ENCODE assay signal across 7 mouse cellular contexts in genomic region chr12:55836199-55836951, GRCm38 (mm10). TPM values are rescaled to one million over a fixed set of nuclear protein-coding genes. Genes with fewer than 3 reads are reported as not detected.
DNase-seq lines count a peak whose midpoint lies in the region; ATAC-seq and TF ChIP-seq lines count a peak whose summit lies in the region.

TSS of gene Brms1l (plus strand) at chr12:55836324.

- H3K27ac ChIP-seq in intestine, postnatal 0 days (ENCODE audit: low read depth, low read length): peak within 1 kb of the TSS; percentile 75
- H3K27ac ChIP-seq in midbrain, embryonic 12.5 days (replicated peaks): peak within 1 kb of the TSS; percentile 92
- H3K27ac ChIP-seq in small intestine, adult 2 months (ENCODE audit: insufficient read depth, low read depth, low read length): peak within 1 kb of the TSS; percentile 86

- peak; percentile 96 for DNase-seq in adrenal gland, adult 8-10 months
- peak; percentile 94 for DNase-seq in embryo, embryonic 9.5 days (ENCODE audit: extremely low spot score)
- DNase-seq in gastrocnemius, postnatal 4 days (ENCODE audit: low spot score in 2 of 2): peak; percentile 88 to 95
- peak; percentile 98 for DNase-seq in left cerebral cortex, postnatal 4 days

- no peak for TF ChIP-seq CTCF in intestine, postnatal 0 days (IDR thresholded peaks at IDR 0.05; ENCODE audit: low read depth)
- TF ChIP-seq CTCF in small intestine, adult 2 months (IDR thresholded peaks at IDR 0.05; ENCODE audit: extremely low read depth, insufficient read length, insufficient replicate concordance, low read depth, low read length): no peak

- H3K9me3 ChIP-seq in intestine, postnatal 0 days (ENCODE audit: control insufficient read depth): no peaks in the 10 kb centered on the region
- no peaks in the 10 kb centered on the region for H3K9me3 ChIP-seq in midbrain, embryonic 12.5 days

- no peaks in the 10 kb centered on the region for H3K36me3 ChIP-seq in intestine, postnatal 0 days (ENCODE audit: control insufficient read depth, insufficient read depth)
- peaks cover under 1% of the 10 kb centered on the region; the same call in 1 of the 2 replicates for H3K36me3 ChIP-seq in midbrain, embryonic 12.5 days
- no peaks in the 10 kb centered on the region for H3K36me3 ChIP-seq in small intestine, adult 2 months (ENCODE audit: control insufficient read depth, insufficient read depth, low read length)

- H3K4me3 ChIP-seq in intestine, postnatal 0 days (ENCODE audit: low read depth, low read length): peak within 1 kb of the TSS; percentile 82
- peak within 1 kb of the TSS; percentile 76 for H3K4me3 ChIP-seq in midbrain, embryonic 12.5 days
- H3K4me3 ChIP-seq in small intestine, adult 2 months (ENCODE audit: low read depth, low read length): peak within 1 kb of the TSS; percentile 74

- ATAC-seq in intestine, postnatal 0 days: peak; percentile 99
- ATAC-seq in midbrain, embryonic 12.5 days (ENCODE audit: low FRiP score, low read depth): peak; percentile 100

- no peaks in the 10 kb centered on the region for H3K27me3 ChIP-seq in intestine, postnatal 0 days (replicated peaks; ENCODE audit: control insufficient read depth, insufficient read depth, low read length)
- H3K27me3 ChIP-seq in midbrain, embryonic 12.5 days: no peaks in the 10 kb centered on the region
- no peaks in the 10 kb centered on the region for H3K27me3 ChIP-seq in small intestine, adult 2 months (ENCODE audit: control insufficient read depth, insufficient read depth, low read length)

- H3K4me2 ChIP-seq in intestine, postnatal 0 days (replicated peaks; ENCODE audit: low read depth): peak within 1 kb of the TSS; percentile 81
- H3K4me2 ChIP-seq in midbrain, embryonic 12.5 days (replicated peaks): peak within 1 kb of the TSS; percentile 81

- under 1% methylated on average over 71 of the region's 77 CpGs for WGBS in intestine, postnatal 0 days
- under 1% methylated on average over 73 of the region's 77 CpGs for WGBS in midbrain, embryonic 12.5 days
- under 1% methylated on average over 77 of the region's 77 CpGs for WGBS in small intestine, adult 2 months

- H3K9ac ChIP-seq in intestine, postnatal 0 days (ENCODE audit: low read depth, low read length): peak within 1 kb of the TSS; percentile 74
- peak within 1 kb of the TSS; percentile 77 for H3K9ac ChIP-seq in midbrain, embryonic 12.5 days (replicated peaks)

- intact Hi-C loops in left cerebral cortex, postnatal 4 days (cut with DNase I): loop anchor here (10.0 kb wide), 2 partner anchors 342 to 522 kb away; partner anchors contain the start of gene Nfkbia

- no peaks in the 10 kb centered on the region for H3K4me1 ChIP-seq in intestine, postnatal 0 days (replicated peaks; ENCODE audit: control insufficient read depth, insufficient read depth, low read length)
- H3K4me1 ChIP-seq in midbrain, embryonic 12.5 days: peaks cover 8% of the 10 kb centered on the region
- no peaks in the 10 kb centered on the region; the same call in 1 of the 2 replicates for H3K4me1 ChIP-seq in small intestine, adult 2 months (ENCODE audit: control insufficient read depth, insufficient read depth, insufficient read length, low read length)

- peak; percentile 80 for TF ChIP-seq POLR2A in small intestine, adult 2 months (IDR thresholded peaks at IDR 0.05; ENCODE audit: low read depth, low read length)

RNA-seq across cellular contexts. Expression of gene Brms1l, which starts in this region (rescaled TPM):
- total RNA-seq in adrenal gland, adult 8-10 months (2022): 10 to 100 TPM; 46.7 to 68.7 (median 56.0) TPM
- 10 to 100 TPM; 24.3 to 24.4 TPM for total RNA-seq in gastrocnemius, postnatal 4 days (2021)
- polyA plus RNA-seq in intestine, postnatal 0 days (2015; fragmentation: Nextera tagmentation; extraction: Ambion mirVana): 10.9 and 11.9 TPM in 2 replicates
- total RNA-seq in left cerebral cortex, postnatal 4 days (2021): 10 to 100 TPM; 68.9 to 71.3 TPM
- polyA plus RNA-seq in midbrain, embryonic 12.5 days (2016; fragmentation: Nextera tagmentation; extraction: Ambion mirVana): 42.9 and 47.2 TPM in 2 replicates
- polyA plus RNA-seq in small intestine, adult 2 months (2012; rRNA removed): 0.63 and 1.4 TPM in 2 replicates

Comparison
In these comparisons a context has a peak if more than half of its experiments do, and no peak if none do; other contexts are left out.
1. Peak in every context shown above with its lines: DNase-seq, ATAC-seq, H3K4me3 ChIP-seq and H3K27ac ChIP-seq.